Mouse (Mus musculus) hindbrain, embryonic 16.5 days (tissue): ENCODE measurements around the gene Defb33. TPM values are rescaled to one million over a fixed set of nuclear protein-coding genes. Genes with fewer than 3 reads are reported as not detected.

Experiments used
- polyA plus RNA-seq: library from polyadenylated mRNA; unstranded; fragments of >200 nt; fragmentation: Nextera tagmentation; extraction: Ambion mirVana; gene quantifications from 2 replicates; pipeline ENCODE4 v1.2.1, GENCODE M21; 2015

Gene Defb33
- polyA plus RNA-seq, 1 experiment from 2014 or later = not detected

Other genes with a start within 250 kb of the Defb33 start
- not detected in 2 replicates for gene Gm15056, start 10.0 kb downstream of the Defb33 start, polyA plus RNA-seq
- not detected in 2 replicates for gene Gm6040, start 29.4 kb downstream of the Defb33 start, polyA plus RNA-seq
- not detected in 2 replicates for gene AY761185, start 52.0 kb downstream of the Defb33 start, polyA plus RNA-seq
- not detected in 2 replicates for gene Defa21, start 132.9 kb downstream of the Defb33 start, polyA plus RNA-seq
- gene Defa23, start 162.4 kb downstream of the Defb33 start, polyA plus RNA-seq = not detected in 2 replicates
- not detected in 2 replicates for gene Defa35, start 172.4 kb downstream of the Defb33 start, polyA plus RNA-seq
- gene Defa25, start 191.8 kb downstream of the Defb33 start, polyA plus RNA-seq = not detected in 2 replicates
- not detected in 2 replicates for gene Gm14851, start 203.4 kb downstream of the Defb33 start, polyA plus RNA-seq
- gene Defa30, start 242.0 kb downstream of the Defb33 start, polyA plus RNA-seq = not detected in 2 replicates